ENCODE assay signal across 9 mouse cellular contexts in the genomic region with DNA sequence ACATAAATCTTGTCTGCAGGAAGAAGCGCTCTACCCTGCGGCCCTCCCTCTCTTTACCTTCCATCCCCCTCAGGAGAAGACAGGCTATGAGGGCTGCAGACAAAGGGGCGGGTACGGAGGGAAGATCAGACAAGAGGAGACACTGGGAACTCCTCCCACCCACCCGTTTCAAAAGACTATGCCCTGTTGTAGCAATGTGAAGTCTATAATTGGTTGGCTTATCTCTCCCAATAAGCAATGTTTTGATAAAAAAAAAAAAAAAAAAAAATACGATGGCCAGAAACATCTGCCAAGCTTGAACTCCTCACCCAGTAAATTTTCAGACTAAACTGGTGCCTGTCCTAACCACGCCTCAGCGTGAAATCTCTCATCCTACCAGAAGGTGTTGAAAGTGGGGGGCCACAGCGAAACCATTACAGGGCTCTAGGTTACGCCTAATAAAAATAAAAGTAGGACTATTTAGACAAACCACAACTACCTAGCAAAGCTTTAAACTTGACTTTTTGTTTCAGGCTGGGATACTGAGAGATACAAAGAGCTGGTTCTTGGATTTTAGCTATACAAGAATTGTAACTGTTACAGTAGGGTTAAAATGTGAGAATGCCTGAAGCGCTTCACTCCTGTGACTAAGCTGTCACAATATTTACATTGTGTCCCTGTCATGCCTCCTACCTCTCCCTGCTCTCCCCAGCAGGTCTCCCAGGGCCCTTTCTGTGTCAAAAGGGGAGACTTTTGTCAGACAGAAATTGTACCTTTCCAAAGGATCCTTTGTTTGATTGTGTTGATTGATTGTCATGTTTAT.
DNase-seq lines count a peak whose midpoint lies in the region; ATAC-seq lines count a peak whose summit lies in the region.
"Had no signal": no experiment of that assay in that cellular context is flagged by ENCODE, and none has a peak within 500 bp of the region (broad histone marks: within the 10 kb centered on the region; RNA-seq: fewer than 3 reads in every experiment).

No protein-coding gene starts in this region.

- H3K27me3 ChIP-seq in lung, embryonic 15.5 days, result 0 out of 2 replicates have a peak, but pooled peaks cover 3% of the 10 kb centered on the region
- H3K27me3 ChIP-seq in hindbrain, embryonic 16.5 days (replicated peaks; ENCODE audit: control insufficient read depth, insufficient read depth, low read length), result no peaks in the 10 kb centered on the region

- whole genome bisulfite sequencing in lung, embryonic 15.5 days, result 13% methylated on average over 11 of the region's 11 CpGs
- 12% methylated on average over 11 of the region's 11 CpGs for WGBS in hindbrain, embryonic 16.5 days

- H3K9me3 ChIP-seq in lung, embryonic 15.5 days, result no peaks in the 10 kb centered on the region
- H3K9me3 ChIP-seq in hindbrain, embryonic 16.5 days (ENCODE audit: control insufficient read depth, low read length), result no peaks in the 10 kb centered on the region

- H3K9ac ChIP-seq in lung, embryonic 15.5 days, result no peak overlapping the region
- no peak overlapping the region for H3K9ac ChIP-seq in hindbrain, embryonic 16.5 days (ENCODE audit: low read depth, low read length)

- H3K4me1 ChIP-seq in lung, embryonic 15.5 days, result no peaks in the 10 kb centered on the region; the same call in 1 of the 2 replicates
- peaks cover 20% of the 10 kb centered on the region for H3K4me1 ChIP-seq in hindbrain, embryonic 16.5 days (ENCODE audit: control insufficient read depth, insufficient read depth, low read depth, low read length)

- ATAC-seq in frontal cortex, adult (ENCODE audit: low TSS enrichment), result peak; percentile 44; the same call in 1 of the 2 replicates
- ATAC-seq in lung, embryonic 15.5 days (ENCODE audit: borderline replicate concordance, extremely low read depth, low FRiP score, low TSS enrichment), result no peak
- 0 out of 2 replicates have a peak, but pooled peaks have one; percentile 41 for ATAC-seq in hindbrain, embryonic 16.5 days

- no peaks in the 10 kb centered on the region for H3K36me3 ChIP-seq in lung, embryonic 15.5 days
- no peaks in the 10 kb centered on the region for H3K36me3 ChIP-seq in hindbrain, embryonic 16.5 days (ENCODE audit: control insufficient read depth, insufficient read depth, low read length)

- DNase-seq in frontal cortex, adult 2 months (ENCODE audit: extremely low spot score in 1 of 2, low spot score in 1 of 2), result no peak
- DNase-seq in lung, postnatal 14 days, result no peak
- peak; percentile 42 for DNase-seq in retina, embryonic 14.5 days (ENCODE audit: low spot score)
- DNase-seq in MN1 (ENCODE audit: low spot score), result no peak
- DNase-seq in urinary bladder, adult 2 months (ENCODE audit: low spot score), result no peak
- DNase-seq: kidney, postnatal 14 days had no signal

- H3K4me3 ChIP-seq in lung, embryonic 15.5 days, result no peak overlapping the region
- H3K4me3 ChIP-seq in hindbrain, embryonic 16.5 days (ENCODE audit: low read length), result 0 out of 2 replicates have a peak overlapping the region, but pooled peaks have one; percentile 1

- peak overlapping the region; percentile 34 for H3K4me2 ChIP-seq in lung, embryonic 15.5 days
- peak overlapping the region; percentile 44 for H3K4me2 ChIP-seq in hindbrain, embryonic 16.5 days (ENCODE audit: low read length)

- no peak overlapping the region for H3K27ac ChIP-seq in lung, embryonic 15.5 days
- H3K27ac ChIP-seq in hindbrain, embryonic 16.5 days (ENCODE audit: low read depth, low read length), result no peak overlapping the region; the same call in 1 of the 2 replicates
